Mouse (Mus musculus): ENCODE results near the gene Xrcc5. TPM values are rescaled to one million over a fixed set of nuclear protein-coding genes. Genes with fewer than 3 reads are reported as not detected.

Gene Xrcc5
- total and polyA plus RNA-seq, 3 experiments = 32.7 to 47.2 TPM; not detected in 1

- H3K79me2 ChIP-seq (ENCODE audit: control insufficient read depth, insufficient read depth, low read length, poor library complexity) = no peaks in the 10 kb centered on the region
- no peaks in the 10 kb centered on the region for H3K36me3 ChIP-seq (ENCODE audit: control insufficient read depth in 1 of 2, insufficient read depth in 2 of 2, low read length in 2 of 2)
- no peak overlapping the region for H3K9ac ChIP-seq (ENCODE audit: control insufficient read depth, low read depth, low read length, poor library complexity, severe bottlenecking)
- H3K27me3 ChIP-seq (ENCODE audit: control insufficient read depth in 1 of 2, insufficient read depth in 2 of 2, low read length in 2 of 2) = peaks cover 2 to 7% of the 10 kb centered on the region in 2 experiments; a peak in 3 of 4 replicates
- no peak for TF ChIP-seq CHD1 (IDR thresholded peaks at IDR 0.05; ENCODE audit: low read depth, low read length)
- TF ChIP-seq NELFE (IDR thresholded peaks at IDR 0.05; ENCODE audit: low read depth, low read length) = no peak
- no peak for TF ChIP-seq MAX (IDR thresholded peaks at IDR 0.05; ENCODE audit: low read length)
- TF ChIP-seq GABPA (IDR thresholded peaks at IDR 0.05; ENCODE audit: low read depth, low read length) = no peak
- TF ChIP-seq E2F4 (IDR thresholded peaks at IDR 0.05; ENCODE audit: borderline replicate concordance, low read depth, low read length) = no peak
- no peak for TF ChIP-seq USF2 (IDR thresholded peaks at IDR 0.05; ENCODE audit: borderline replicate concordance in 1 of 2, insufficient read depth in 1 of 2, low read depth in 1 of 2, low read length in 2 of 2)
- TF ChIP-seq UBTF (IDR thresholded peaks at IDR 0.05; ENCODE audit: borderline replicate concordance, insufficient read depth, low read depth, low read length) = no peak
- no peak for TF ChIP-seq ZC3H11A (IDR thresholded peaks at IDR 0.05; ENCODE audit: low read depth, low read length)
- TF ChIP-seq TCF12 (IDR thresholded peaks at IDR 0.05; ENCODE audit: low read depth, low read length) = no peak
- no peak for TF ChIP-seq CTCF (IDR thresholded peaks at IDR 0.05 in 2 of 3, conservative IDR thresholded peaks at IDR 0.05 in 1 of 3; ENCODE audit: control insufficient read depth in 1 of 3, insufficient read depth in 1 of 3, low read depth in 2 of 3, low read length in 3 of 3, poor library complexity in 1 of 3, severe bottlenecking in 1 of 3)
- no peak for TF ChIP-seq MEF2A (IDR thresholded peaks at IDR 0.05; ENCODE audit: extremely low read depth, insufficient replicate concordance, low read depth, low read length, poor library complexity, severe bottlenecking)
- TF ChIP-seq ZMIZ1 (IDR thresholded peaks at IDR 0.05; ENCODE audit: low read depth, low read length) = no peak
- TF ChIP-seq ZNF384 (IDR thresholded peaks at IDR 0.05; ENCODE audit: low read depth, low read length) = no peak
- no peak for TF ChIP-seq MAFK (IDR thresholded peaks at IDR 0.05; ENCODE audit: borderline replicate concordance, low read depth, low read length)
- TF ChIP-seq BHLHE40 (IDR thresholded peaks at IDR 0.05; ENCODE audit: borderline replicate concordance, low read depth, low read length) = no peak
- TF ChIP-seq RAD21 (IDR thresholded peaks at IDR 0.05; ENCODE audit: low read depth, low read length) = no peak
- no peak for TF ChIP-seq MAZ (IDR thresholded peaks at IDR 0.05; ENCODE audit: low read depth, low read length)
- no peak for DNase-seq (ENCODE audit: low read depth, low spot score)
- no peak overlapping the region for H3K27ac ChIP-seq (ENCODE audit: control insufficient read depth, low read depth, low read length)
- H3K9me3 ChIP-seq (replicated peaks; ENCODE audit: insufficient read depth, low read length) = no peaks in the 10 kb centered on the region
- H3K4me3 ChIP-seq (ENCODE audit: control insufficient read depth in 1 of 2, insufficient read depth in 1 of 2, low read depth in 2 of 2, low read length in 2 of 2) = no peak overlapping the region
- no peaks in the 10 kb centered on the region for H3K4me1 ChIP-seq (ENCODE audit: control insufficient read depth in 1 of 2, insufficient read depth in 2 of 2, low read length in 2 of 2)
These were observed 15.8 kb upstream of the Xrcc5 start for GRCm38 (mm10) chr1:72291421-72291820.

- Histone ChIP-seq H3K4me3 (ENCODE audit: control insufficient read depth in 1 of 2, insufficient read depth in 1 of 2, low read depth in 2 of 2, low read length in 2 of 2) (no peak overlapping the region), H3K27ac (ENCODE audit: control insufficient read depth, low read depth, low read length) (no peak overlapping the region), H3K4me1 (ENCODE audit: control insufficient read depth in 1 of 2, insufficient read depth in 2 of 2, low read length in 2 of 2) (no peaks in the 10 kb centered on the region), H3K79me2 (ENCODE audit: control insufficient read depth, insufficient read depth, low read length, poor library complexity) (no peaks in the 10 kb centered on the region), H3K9me3 (replicated peaks; ENCODE audit: insufficient read depth, low read length) (no peaks in the 10 kb centered on the region), H3K9ac (ENCODE audit: control insufficient read depth, low read depth, low read length, poor library complexity, severe bottlenecking) (no peak overlapping the region), H3K36me3 (ENCODE audit: control insufficient read depth in 1 of 2, insufficient read depth in 2 of 2, low read length in 2 of 2) (no peaks in the 10 kb centered on the region), H3K27me3 (ENCODE audit: control insufficient read depth in 1 of 2, insufficient read depth in 2 of 2, low read length in 2 of 2) (peaks cover 2 to 7% of the 10 kb centered on the region in 2 experiments; a peak in 3 of 4 replicates)
- DNase-seq (ENCODE audit: low read depth, low spot score) = no peak
- TF ChIP-seq EP300 (IDR thresholded peaks at IDR 0.05; ENCODE audit: low read depth in 1 of 2, low read length in 2 of 2) (no peak), ZC3H11A (IDR thresholded peaks at IDR 0.05; ENCODE audit: low read depth, low read length) (no peak), MAFK (IDR thresholded peaks at IDR 0.05; ENCODE audit: borderline replicate concordance, low read depth, low read length) (no peak), CHD1 (IDR thresholded peaks at IDR 0.05; ENCODE audit: low read depth, low read length) (no peak), ZNF384 (IDR thresholded peaks at IDR 0.05; ENCODE audit: low read depth, low read length) (no peak), USF2 (IDR thresholded peaks at IDR 0.05; ENCODE audit: borderline replicate concordance in 1 of 2, insufficient read depth in 1 of 2, low read depth in 1 of 2, low read length in 2 of 2) (no peak), CHD2 (IDR thresholded peaks at IDR 0.05; ENCODE audit: low read length) (no peak), JUND (IDR thresholded peaks at IDR 0.05; ENCODE audit: low read depth, low read length) (no peak), POLR2AphosphoS5 (IDR thresholded peaks at IDR 0.05; ENCODE audit: borderline replicate concordance, low read depth, low read length) (no peak), ELF1 (IDR thresholded peaks at IDR 0.05; ENCODE audit: low read depth, low read length) (no peak)
These were observed 15.3 kb upstream of the Xrcc5 start for GRCm38 (mm10) chr1:72291925-72292324.

Measured in MEL (cell line).